Mouse (Mus musculus) heart, embryonic 13.5 days (tissue): ENCODE data around the gene Inpp4b. TPM values are rescaled to one million over a fixed set of nuclear protein-coding genes. Genes with fewer than 3 reads are reported as not detected.

Experiments used
- ATAC-seq: fragments of 200-750 bp; cut with Nextera tagmentation; 2 replicates; pipeline ENCODE4 v1.8.0; 2017; ENCODE audit warnings: moderate TSS enrichment; ENCODE audit not compliant: insufficient number of reproducible peaks, low FRiP score, low TSS enrichment; ENCODE audit errors: extremely low read depth
- H3K27ac ChIP-seq: fragments of 300-500 bp; sonication (generic); replicated peaks from 2 replicates; pipeline ENCODE4 v1.5.1; 2015; ENCODE audit warnings: moderate library complexity, mild to moderate bottlenecking, inconsistent platforms
- H3K27me3 ChIP-seq: fragments of 300-500 bp; sonication (generic); replicated peaks from 2 replicates; pipeline ENCODE4 v1.6.1; 2015; ENCODE audit warnings: mild to moderate bottlenecking, inconsistent platforms
- H3K36me3 ChIP-seq: fragments of 300-500 bp; sonication (generic); 2 replicates; pipeline ENCODE4 v1.6.1; 2015; ENCODE audit warnings: mild to moderate bottlenecking, inconsistent platforms
- H3K4me1 ChIP-seq: fragments of 300-500 bp; sonication (generic); 2 replicates; pipeline ENCODE4 v1.6.1; 2015; ENCODE audit warnings: inconsistent platforms
- H3K4me2 ChIP-seq: fragments of 300-500 bp; sonication (generic); 2 replicates; pipeline ENCODE4 v1.6.1; 2015; ENCODE audit warnings: inconsistent platforms, mild to moderate bottlenecking, moderate library complexity
- H3K4me3 ChIP-seq: fragments of 300-500 bp; sonication (generic); 2 replicates; pipeline ENCODE4 v1.5.1; 2015; ENCODE audit warnings: moderate library complexity, mild to moderate bottlenecking, inconsistent platforms
- H3K9ac ChIP-seq: fragments of 300-500 bp; sonication (generic); 2 replicates; pipeline ENCODE4 v1.6.1; 2015; ENCODE audit warnings: inconsistent platforms, mild to moderate bottlenecking, moderate library complexity
- H3K9me3 ChIP-seq: fragments of 300-500 bp; sonication (generic); 2 replicates; pipeline ENCODE4 v1.6.1; 2016; ENCODE audit warnings: inconsistent platforms
- WGBS: fragments of 180-500 bp; shearing (Covaris S2); methylation state at CpG from one replicate; pipeline ENCODE4 v1.1.7; 2015; ENCODE audit warnings: mixed read lengths; 5-methylcytosine and 5-hydroxymethylcytosine counted together
- polyA plus RNA-seq: library from polyadenylated mRNA; unstranded; fragments of >200 nt; fragmentation: Nextera tagmentation; extraction: Ambion mirVana; gene quantifications from 2 replicates; pipeline ENCODE4 v1.2.1, GENCODE M21; 2015

Gene Inpp4b
- polyA plus RNA-seq, 1 experiment from 2014 or later, result 9.4 TPM

GRCm38 (mm10) chr8:81768731-81769445 is 426.5 kb downstream of the Inpp4b start:
- H3K9ac ChIP-seq, result no peak overlapping the region
- ATAC-seq, result no peak
- H3K9me3 ChIP-seq, result no peaks in the 10 kb centered on the region
- peak overlapping the region; percentile 45; the same call in 1 of the 2 replicates for H3K27ac ChIP-seq
- no peaks in the 10 kb centered on the region for H3K27me3 ChIP-seq
- peaks cover 38% of the 10 kb centered on the region for H3K4me1 ChIP-seq
- H3K4me2 ChIP-seq, result peak overlapping the region; percentile 68
- H3K4me3 ChIP-seq, result peak overlapping the region; percentile 47
- H3K36me3 ChIP-seq, result no peaks in the 10 kb centered on the region
- WGBS, result 59% methylated on average over 2 of the region's 2 CpGs

- WGBS, result 48% methylated on average over 6 of the region's 6 CpGs
- no peak for ATAC-seq
- Histone ChIP-seq H3K9me3 (no peaks in the 10 kb centered on the region), H3K27me3 (no peaks in the 10 kb centered on the region), H3K4me2 (no peak overlapping the region), H3K36me3 (no peaks in the 10 kb centered on the region), H3K27ac (no peak overlapping the region), H3K9ac (no peak overlapping the region), H3K4me3 (no peak overlapping the region), H3K4me1 (peaks cover 38% of the 10 kb centered on the region)
Observed at GRCm38 (mm10) chr8:81770603-81771276, 428.4 kb downstream of the Inpp4b start.

DNA sequence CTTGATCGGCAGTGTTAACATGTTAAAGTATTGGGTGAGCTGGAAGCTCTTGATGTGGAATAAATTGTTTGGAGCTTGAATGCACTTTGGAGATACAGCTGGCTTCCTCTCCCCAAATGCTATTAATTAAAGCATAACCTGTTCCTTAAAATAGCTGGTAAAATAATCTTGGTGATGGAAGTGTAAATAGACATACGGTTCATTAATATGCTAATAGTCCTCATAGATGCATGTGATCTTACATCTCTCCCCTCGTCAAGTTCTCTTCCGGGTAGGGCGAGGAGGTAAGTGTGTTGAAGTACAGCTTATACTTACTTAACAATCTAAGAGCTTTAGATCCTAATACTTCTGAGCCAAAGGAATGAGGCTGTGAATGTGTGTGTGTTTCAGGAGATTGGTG is 430.5 kb downstream of the Inpp4b start:
- H3K4me2 ChIP-seq, result no peak overlapping the region
- ATAC-seq, result no peak
- no peaks in the 10 kb centered on the region for H3K36me3 ChIP-seq
- H3K27me3 ChIP-seq, result no peaks in the 10 kb centered on the region
- 88% methylated on average over 5 of the region's 5 CpGs for WGBS
- H3K9me3 ChIP-seq, result no peaks in the 10 kb centered on the region
- no peak overlapping the region for H3K27ac ChIP-seq
- H3K9ac ChIP-seq, result no peak overlapping the region
- peaks cover 18% of the 10 kb centered on the region for H3K4me1 ChIP-seq
- no peak overlapping the region for H3K4me3 ChIP-seq

- H3K9ac ChIP-seq, result no peak overlapping the region
- no peaks in the 10 kb centered on the region for H3K27me3 ChIP-seq
- no peak overlapping the region for H3K4me3 ChIP-seq
- ATAC-seq, result no peak
- no peak overlapping the region for H3K27ac ChIP-seq
- WGBS, result 68% methylated on average over 9 of the region's 9 CpGs
- H3K36me3 ChIP-seq, result no peaks in the 10 kb centered on the region
- H3K4me1 ChIP-seq, result peaks cover 14% of the 10 kb centered on the region
- no peaks in the 10 kb centered on the region for H3K9me3 ChIP-seq
- no peak overlapping the region for H3K4me2 ChIP-seq
Observed at GRCm38 (mm10) chr8:81773305-81773965, 431.1 kb downstream of the Inpp4b start.

- Histone ChIP-seq H3K27ac (no peak overlapping the region), H3K4me3 (no peak overlapping the region), H3K9me3 (no peaks in the 10 kb centered on the region), H3K27me3 (no peaks in the 10 kb centered on the region), H3K4me2 (no peak overlapping the region), H3K9ac (no peak overlapping the region), H3K36me3 (no peaks in the 10 kb centered on the region), H3K4me1 (peaks cover 9% of the 10 kb centered on the region)
- no peak for ATAC-seq
- 70% methylated on average over 4 of the region's 4 CpGs for WGBS
Observed at GRCm38 (mm10) chr8:81774010-81774409, 431.7 kb downstream of the Inpp4b start.

DNA sequence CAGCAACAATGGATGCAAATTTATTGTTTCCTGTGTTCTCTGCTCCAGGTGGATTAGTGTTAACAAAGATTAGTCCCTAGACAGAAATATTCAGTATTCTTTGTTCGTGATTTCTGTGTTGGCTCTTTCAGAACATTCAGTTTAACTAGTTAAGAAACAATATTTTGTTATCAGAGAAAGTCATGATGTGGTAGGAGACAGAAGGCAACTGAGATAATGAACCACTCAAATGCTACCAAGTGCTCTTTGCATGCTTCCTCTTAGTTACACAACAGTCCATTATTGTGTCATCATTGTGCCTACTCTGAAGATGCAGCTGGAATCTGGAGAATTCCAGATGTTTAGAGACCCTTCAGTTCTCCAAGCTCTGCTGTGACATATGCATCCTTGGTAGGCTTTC is 432.1 kb downstream of the Inpp4b start:
- 52% methylated on average over 1 of the region's 1 CpGs for WGBS
- Histone ChIP-seq H3K36me3 (no peaks in the 10 kb centered on the region), H3K9me3 (no peaks in the 10 kb centered on the region), H3K4me3 (no peak overlapping the region), H3K4me1 (peaks cover 5% of the 10 kb centered on the region; the same call in 1 of the 2 replicates), H3K27me3 (no peaks in the 10 kb centered on the region), H3K4me2 (no peak overlapping the region), H3K27ac (no peak overlapping the region), H3K9ac (no peak overlapping the region)
- no peak for ATAC-seq

DNA sequence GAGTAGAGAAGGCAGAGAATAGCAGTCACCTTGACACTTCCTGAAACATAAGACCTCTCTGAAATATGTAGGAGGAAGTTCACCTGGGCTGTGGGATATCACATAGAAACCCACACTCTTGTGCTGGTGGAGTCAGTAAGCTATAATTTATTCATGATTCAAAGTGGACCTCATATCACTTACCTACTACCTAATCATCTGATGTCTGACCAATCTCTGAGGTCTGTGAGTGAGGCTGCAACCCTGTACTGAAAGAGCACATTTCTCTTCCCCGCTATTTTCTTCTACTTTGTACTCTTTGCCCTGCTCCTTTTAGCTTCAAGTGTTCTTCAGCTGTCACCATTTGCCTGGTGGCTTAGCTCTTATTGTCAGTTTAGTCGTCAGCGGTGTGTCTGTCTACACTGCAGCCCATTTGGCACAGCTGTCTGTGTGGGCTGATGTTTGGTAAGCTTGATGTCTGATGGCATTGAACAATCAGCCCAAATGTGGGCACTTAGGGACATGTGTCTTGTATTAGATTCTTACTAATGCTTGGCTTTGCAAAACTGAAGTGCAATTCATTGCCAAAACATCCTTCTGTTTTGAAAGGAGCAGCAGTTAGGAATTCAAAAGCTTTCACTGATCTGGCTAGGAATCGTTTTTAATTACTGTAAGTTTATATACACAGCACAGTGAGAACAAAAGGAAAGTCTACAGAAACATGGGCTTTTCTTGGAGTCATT is 434.3 kb downstream of the Inpp4b start:
- Histone ChIP-seq H3K4me2 (no peak overlapping the region), H3K27ac (no peak overlapping the region), H3K4me1 (no peaks in the 10 kb centered on the region), H3K27me3 (no peaks in the 10 kb centered on the region), H3K4me3 (no peak overlapping the region), H3K9ac (no peak overlapping the region), H3K9me3 (no peaks in the 10 kb centered on the region), H3K36me3 (no peaks in the 10 kb centered on the region)
- ATAC-seq, result no peak
- 46% methylated on average over 4 of the region's 4 CpGs for WGBS

DNA sequence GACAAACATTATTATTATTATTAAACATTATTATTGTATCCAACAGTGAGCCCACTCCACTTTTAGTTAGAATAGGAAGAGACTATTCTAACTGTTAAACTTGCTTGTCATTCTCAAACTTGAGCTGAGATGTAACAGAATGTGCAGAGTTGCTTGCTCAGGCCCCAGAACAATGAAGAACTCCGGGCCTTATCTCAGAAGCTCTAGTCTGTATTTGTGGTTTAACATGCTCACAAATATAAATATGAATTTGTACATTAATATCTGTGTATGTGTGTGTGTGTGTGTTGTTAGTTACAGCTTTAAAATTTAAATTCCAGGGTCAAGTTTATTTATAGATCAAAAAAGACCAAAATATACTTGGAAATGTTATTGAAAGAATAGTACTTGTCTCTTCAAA is 435.3 kb downstream of the Inpp4b start:
- 39% methylated on average over 1 of the region's 1 CpGs for WGBS
- no peaks in the 10 kb centered on the region for H3K9me3 ChIP-seq
- no peaks in the 10 kb centered on the region for H3K27me3 ChIP-seq
- no peaks in the 10 kb centered on the region for H3K4me1 ChIP-seq
- no peak overlapping the region for H3K27ac ChIP-seq
- H3K4me3 ChIP-seq, result no peak overlapping the region
- H3K9ac ChIP-seq, result no peak overlapping the region
- no peak overlapping the region for H3K4me2 ChIP-seq
- no peaks in the 10 kb centered on the region for H3K36me3 ChIP-seq
- no peak for ATAC-seq

DNA sequence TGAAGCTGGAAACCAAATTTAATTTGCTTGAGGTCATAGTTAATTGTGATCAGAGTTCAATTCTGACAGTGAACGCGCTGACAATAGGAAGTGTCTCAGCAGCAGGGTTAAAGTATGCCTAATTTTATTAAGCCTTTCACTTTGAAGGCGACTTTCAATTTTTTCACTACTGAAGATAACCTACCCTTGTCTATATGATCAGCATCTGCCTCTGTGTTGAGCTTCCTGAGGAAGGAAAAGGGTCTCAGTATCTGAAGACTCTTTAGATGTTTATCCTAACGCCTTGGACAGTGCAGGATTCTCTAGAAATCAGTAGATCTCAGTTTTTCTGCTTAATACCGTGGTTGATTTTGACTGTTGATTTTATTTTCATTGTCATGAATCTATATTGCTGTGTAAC is 437.1 kb downstream of the Inpp4b start:
- no peak overlapping the region for H3K27ac ChIP-seq
- H3K36me3 ChIP-seq, result no peaks in the 10 kb centered on the region
- H3K4me2 ChIP-seq, result no peak overlapping the region
- 75% methylated on average over 5 of the region's 5 CpGs for WGBS
- no peaks in the 10 kb centered on the region for H3K27me3 ChIP-seq
- peaks cover 5% of the 10 kb centered on the region for H3K4me1 ChIP-seq
- H3K9ac ChIP-seq, result no peak overlapping the region
- no peaks in the 10 kb centered on the region for H3K9me3 ChIP-seq
- no peak for ATAC-seq
- H3K4me3 ChIP-seq, result no peak overlapping the region

GRCm38 (mm10) chr8:81780166-81780565 is 437.8 kb downstream of the Inpp4b start:
- no peak for ATAC-seq
- H3K4me2 ChIP-seq, result no peak overlapping the region
- H3K27ac ChIP-seq, result no peak overlapping the region
- no peak overlapping the region for H3K4me3 ChIP-seq
- no peak overlapping the region for H3K9ac ChIP-seq
- H3K4me1 ChIP-seq, result peaks cover 11% of the 10 kb centered on the region
- H3K9me3 ChIP-seq, result no peaks in the 10 kb centered on the region
- H3K36me3 ChIP-seq, result no peaks in the 10 kb centered on the region
- H3K27me3 ChIP-seq, result no peaks in the 10 kb centered on the region
- WGBS, result 80% methylated on average over 6 of the region's 6 CpGs

DNA sequence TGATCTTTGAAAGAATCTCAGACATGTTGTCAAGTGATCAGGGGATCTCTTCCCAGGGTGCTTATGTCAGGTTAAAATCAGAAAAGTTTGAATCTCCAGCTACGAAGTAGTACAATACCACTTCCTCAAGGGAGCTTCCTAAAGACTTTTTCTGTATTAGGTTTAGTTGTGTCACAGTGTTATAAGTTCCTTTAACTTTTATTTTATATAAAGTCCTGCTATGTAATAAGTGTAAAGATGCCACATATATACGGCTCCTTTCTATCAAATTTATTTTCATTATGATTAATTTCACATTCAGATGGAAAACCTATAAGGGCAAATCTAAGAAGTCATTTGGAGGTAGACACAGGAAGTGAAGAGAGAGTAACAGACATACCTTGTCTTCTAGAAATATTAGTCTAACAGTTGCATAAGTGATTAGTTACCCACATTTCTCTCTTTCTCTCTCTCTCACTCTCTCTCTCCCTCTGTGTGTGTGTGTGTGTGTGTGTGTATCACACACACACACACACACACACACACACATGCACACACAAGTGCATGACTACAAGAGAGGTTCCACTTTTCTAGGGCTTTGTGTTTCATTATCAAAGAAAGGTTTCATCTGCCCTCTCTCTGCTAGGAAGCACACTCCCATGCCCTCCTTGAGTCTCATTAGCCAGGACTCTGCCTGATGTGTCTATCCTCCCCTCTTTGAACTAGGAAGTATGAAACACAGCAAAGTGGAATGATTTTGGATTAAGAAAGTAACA is 438.7 kb downstream of the Inpp4b start:
- H3K9me3 ChIP-seq, result no peaks in the 10 kb centered on the region
- no peaks in the 10 kb centered on the region for H3K36me3 ChIP-seq
- peaks cover 16% of the 10 kb centered on the region for H3K4me1 ChIP-seq
- no peak overlapping the region for H3K9ac ChIP-seq
- no peaks in the 10 kb centered on the region for H3K27me3 ChIP-seq
- H3K4me2 ChIP-seq, result no peak overlapping the region
- 81% methylated on average over 2 of the region's 2 CpGs for WGBS
- no peak for ATAC-seq
- no peak overlapping the region for H3K4me3 ChIP-seq
- H3K27ac ChIP-seq, result no peak overlapping the region
